Mouse (Mus musculus): ENCODE measurements at regions not wholly inside any gene's neighbourhood (a gene's known extent, or its start where the extent isn't known, plus 50 kb on each side); places are given as distances from the start of the nearest gene placed in this dataset.
"Not testable (repeated sequence)": the region's sequence is repeated elsewhere in the genome, so short reads cannot be mapped to it uniquely, and the experiment has no call there.

GRCm38 (mm10) chr13:73035336-73035940, 224.8 kb upstream of the Irx4 start:
- no peak for DNase-seq (ENCODE audit: low spot score)

DNA sequence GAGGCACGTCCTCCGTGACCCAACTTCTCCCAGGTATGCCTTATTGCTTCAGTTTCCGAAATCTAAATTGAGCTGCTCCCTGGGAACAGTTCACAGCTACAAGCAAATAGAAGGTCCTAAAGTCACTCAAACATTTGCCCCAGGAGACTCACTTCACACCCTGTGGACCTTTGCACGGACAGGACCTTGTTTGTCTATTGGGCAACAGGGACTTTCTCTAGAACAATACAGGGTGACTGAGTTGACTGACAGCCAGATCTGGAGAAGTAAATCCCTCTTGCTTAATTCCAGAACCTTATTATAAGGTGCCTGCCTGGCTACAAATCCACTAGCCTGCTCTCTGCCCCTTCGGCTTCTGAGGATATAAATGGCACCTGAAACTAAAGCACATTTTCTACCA, 220.5 kb upstream of the Irx4 start:
- no peak for DNase-seq (ENCODE audit: low spot score)

GRCm38 (mm10) chr13:73041233-73042040, 218.8 kb upstream of the Irx4 start:
- no peak for DNase-seq (ENCODE audit: low spot score)

DNA sequence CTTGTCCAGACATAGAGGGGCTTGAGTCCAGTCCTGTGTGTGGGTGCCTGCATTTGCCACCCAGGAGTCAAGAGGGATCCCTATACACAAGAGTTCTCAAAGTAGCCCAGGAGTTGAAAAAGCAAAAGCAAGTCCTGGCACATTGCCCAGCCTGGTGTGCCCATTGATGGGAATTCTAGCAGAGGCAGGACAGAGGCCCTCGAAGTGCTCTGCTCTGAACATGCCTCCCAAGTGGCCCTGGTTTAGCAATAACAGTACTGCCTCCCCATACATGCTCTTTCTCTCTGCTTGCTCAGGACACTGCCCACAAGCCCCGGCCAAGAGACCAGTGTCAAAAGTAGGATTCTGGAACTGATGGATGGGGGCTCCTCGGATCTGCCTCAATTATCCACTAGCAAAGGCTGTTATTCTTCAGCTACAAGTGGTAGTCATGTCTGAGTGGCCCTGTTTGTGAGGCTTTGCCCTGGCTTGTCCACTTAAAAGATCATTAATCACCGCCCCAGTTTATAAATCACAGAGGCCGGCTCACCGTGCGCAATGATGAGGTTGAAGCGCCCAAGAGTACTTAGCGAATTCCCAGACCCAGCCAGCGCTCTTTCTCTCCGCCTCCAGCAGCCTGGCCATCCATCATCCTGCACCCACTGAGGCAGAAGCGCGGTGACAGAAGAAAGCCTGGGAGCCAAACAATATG, 190.3 kb upstream of the Irx4 start:
- no peak for DNase-seq (ENCODE audit: low spot score)

GRCm38 (mm10) chr13:73070531-73070908, 189.8 kb upstream of the Irx4 start:
- DNase-seq (ENCODE audit: low spot score) = no peak

DNA sequence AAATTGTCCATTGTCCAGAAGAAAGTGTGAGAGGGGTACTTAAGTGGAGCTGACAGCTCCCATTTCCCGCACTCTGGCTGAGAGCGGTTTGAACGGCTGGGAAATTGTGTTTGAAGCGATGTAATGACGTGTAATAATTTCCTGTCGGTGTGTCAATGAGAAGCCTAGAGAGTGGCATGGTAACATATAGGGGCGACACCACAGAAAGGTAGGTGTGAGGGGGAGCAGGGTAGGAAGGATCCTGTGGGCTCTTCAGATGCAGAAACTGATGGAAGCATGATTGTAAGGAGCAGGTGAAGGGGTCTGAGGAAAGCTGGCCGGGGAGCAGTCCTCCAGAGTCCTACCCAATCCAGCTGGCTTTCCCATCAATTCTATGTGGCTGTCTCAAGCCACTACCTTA, 189.2 kb upstream of the Irx4 start:
- DNase-seq (ENCODE audit: low spot score) = no peak

GRCm38 (mm10) chr13:73071854-73072852, 188.1 kb upstream of the Irx4 start:
- DNase-seq (ENCODE audit: low spot score) = no peak

DNA sequence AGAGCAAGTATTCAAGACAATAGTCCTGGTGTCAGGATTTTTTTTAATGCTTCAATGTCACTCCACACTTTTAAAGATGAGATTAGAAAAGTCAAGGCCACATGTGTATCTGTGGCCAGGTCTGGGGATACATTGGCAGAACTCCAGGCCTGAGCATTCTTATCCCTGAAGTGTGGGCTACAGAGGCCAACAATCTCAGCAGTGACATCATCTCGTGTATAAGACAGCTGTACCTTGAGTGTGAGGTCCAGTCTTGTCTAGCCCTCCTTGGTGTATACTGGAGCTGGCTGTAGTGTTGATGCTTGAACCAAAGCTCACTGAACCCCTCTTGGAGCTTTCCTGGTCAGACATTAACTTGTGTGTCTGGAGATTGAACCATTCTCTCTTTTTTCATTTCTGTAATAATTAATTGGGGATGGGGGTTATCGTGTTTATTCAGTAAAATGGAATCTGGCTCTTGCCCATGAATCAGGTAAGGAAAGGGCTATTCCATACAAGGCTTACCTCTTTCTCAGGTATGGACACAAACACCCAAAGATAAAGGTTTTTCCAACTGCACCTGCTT, 182.3 kb upstream of the Irx4 start:
- no peak for DNase-seq (ENCODE audit: low spot score)

- DNase-seq (ENCODE audit: low spot score) = not testable (repeated sequence)
Measured at GRCm38 (mm10) chr13:73087815-73088214, 172.5 kb upstream of the Irx4 start.

DNA sequence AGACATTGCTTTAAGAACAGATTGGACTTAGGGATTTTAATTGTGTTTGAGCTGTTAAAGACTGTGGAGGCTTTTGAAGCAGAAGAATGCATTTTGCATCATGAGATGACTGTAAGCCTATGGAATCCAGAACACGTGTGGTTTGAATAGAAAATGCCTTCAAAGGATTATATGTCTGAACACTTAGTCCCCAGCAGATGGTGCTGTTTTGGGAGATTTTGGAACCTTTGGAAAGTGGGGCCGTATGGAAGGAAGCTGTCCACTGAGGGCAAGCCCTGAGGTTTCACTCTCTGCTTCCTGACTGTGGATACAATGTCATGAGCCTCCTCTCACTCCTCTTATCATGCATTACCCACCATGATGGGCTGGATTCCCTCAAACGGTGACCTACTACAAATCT, 168.4 kb upstream of the Irx4 start:
- DNase-seq (ENCODE audit: low spot score) = no peak

DNA sequence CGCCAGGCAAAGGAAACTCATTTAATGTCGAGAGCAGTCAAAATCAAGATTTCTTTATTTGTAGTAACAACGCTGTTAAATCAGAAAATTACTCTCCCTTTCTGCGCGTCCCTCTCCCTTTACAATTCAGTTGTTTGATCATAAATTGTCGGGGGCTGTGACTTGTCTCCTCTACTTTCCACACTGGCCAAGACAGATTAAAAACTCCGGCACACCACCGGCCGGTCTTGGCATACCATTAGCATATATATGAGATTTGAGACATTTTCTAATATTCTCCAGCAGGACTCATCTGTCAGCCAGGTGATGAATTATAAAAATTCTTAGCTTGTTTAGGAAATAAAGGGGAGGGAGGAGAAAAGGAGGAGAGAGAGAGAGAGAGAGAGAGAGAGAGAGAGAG, 162.8 kb upstream of the Irx4 start:
- no peak for DNase-seq (ENCODE audit: low spot score)

- no peak for DNase-seq (ENCODE audit: low spot score)
Measured at GRCm38 (mm10) chr13:73099407-73099806, 160.9 kb upstream of the Irx4 start.

DNA sequence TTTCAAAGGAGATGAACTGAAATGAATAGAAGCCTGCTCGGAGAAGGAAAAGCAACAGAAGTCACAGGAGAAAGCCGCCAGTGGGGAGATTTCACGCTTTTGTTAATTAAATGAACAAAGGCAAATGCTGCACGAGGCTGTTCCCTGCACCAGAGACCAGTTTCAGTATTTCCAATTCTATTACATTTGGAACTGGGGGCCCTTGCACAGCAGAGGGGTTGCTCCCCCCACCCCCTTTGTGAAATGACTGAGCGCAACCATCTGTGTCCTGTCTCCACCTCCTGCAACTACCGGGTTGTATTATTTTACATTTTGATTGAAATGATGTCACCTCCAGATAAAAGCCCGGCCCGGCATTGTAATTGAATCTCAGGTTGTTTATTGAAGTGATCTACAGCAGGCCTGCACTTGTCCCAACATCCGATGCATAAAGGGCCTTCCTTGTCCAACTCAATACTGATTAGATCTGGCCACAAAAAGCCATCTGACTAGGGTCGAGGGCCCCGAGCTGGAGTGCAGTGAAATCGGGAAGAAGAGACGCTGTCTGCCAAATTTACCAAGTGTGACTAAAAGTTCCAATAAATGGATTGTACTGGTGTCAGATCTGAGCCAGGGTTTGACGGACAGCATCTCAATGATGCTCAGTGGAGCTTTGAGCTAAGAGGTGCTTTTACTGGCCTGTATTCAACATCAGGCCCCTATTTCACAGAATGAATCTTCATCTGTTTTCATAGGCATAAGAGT, 152.9 kb upstream of the Irx4 start:
- no peak for DNase-seq (ENCODE audit: low spot score)

DNA sequence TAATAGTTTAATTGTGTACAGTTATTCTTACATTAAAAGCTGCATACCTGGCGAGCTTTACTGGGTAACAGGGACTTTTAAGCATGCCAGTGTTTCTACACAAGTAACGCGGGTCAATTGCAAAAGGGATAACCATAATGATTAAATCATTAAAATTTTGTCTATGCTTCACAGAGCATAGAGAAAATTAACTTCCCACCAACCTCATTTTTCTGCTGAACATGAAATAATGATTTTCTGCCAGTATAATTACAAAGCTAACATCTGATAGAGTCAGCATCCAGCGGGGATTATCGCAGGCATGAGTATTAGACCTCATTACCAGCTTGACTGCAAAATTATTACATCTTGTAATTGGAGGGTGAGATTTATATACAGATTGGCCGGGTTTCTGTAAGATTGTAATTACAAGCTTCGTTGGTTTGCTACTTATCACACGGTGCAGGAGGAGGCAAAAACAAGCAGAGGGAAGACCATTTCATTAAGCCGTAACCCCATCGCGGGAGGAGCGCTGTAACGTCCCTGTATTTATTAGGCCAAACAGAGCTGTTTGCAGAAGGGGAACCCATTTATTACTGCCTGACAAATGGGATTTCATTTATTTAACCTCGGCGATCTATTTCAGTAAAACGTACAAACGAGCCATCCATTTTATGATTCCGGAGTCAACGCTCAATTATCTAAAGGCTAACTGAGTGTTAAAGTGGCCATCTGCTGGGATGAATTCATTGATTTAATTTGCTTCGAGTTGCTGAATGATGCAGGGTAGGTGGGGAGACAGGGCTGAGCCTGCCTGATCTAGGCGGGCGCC, 143.3 kb upstream of the Irx4 start:
- DNase-seq (ENCODE audit: low spot score) = no peak

- no peak for DNase-seq (ENCODE audit: low spot score)
Measured at GRCm38 (mm10) chr13:73117633-73118076, 142.6 kb upstream of the Irx4 start.

DNA sequence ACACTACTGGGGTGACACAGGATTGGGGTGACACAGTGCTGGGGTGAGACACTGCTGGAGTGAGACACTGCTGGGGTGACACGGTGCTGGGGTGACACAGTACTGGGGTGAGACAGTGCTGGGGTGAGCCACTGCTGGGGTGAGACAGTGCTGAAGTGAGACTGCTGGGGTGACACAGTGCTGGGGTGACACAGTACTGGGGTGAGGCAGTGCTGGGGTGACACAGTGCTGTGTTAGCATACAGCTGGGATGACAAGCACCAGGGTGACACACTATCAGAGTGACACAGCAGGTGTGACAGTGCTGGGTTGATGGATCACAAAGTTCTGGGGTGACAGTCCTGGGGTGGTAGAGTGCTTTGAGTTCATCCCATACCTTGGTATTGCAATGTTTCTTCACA, 137.3 kb upstream of the Irx4 start:
- no peak for DNase-seq (ENCODE audit: low spot score)

DNA sequence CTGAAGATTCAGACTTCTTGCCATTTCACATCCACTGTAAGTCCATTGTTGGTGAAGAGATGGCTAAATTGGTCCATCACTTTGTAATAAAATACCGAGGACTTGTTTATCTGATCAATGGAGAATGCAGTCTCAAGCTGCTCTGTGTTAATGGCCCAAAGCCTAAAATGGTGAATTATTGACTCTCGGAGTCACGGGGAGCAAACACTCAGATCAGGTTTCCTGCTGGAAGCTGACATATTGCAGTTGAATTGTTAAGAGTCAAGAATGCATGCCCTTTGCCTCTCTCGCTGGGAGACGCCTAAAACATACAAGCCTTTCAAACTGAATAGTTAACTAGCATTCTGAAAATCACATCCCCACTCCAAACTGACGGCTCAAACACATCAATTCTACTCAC, 129.0 kb upstream of the Irx4 start:
- DNase-seq (ENCODE audit: low spot score) = no peak

DNA sequence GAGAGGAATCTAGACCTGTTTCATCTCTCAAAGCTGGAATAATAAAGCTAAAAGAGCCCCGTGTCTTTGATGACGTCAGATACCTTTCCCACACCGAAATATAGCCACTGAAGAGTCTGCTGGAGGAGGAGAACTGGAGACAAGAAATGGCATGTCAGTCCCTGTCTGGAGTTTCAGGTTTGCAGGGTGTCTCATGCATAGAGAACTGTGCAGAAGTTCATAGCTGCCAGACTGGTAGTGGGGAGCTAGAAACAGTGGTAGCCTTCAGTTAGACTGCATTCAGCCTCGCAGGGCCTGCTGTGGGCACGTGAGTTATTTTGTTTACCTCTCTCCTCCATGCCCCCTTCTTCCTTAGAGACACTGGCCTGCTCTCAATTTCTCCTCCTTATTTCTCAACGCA, 127.5 kb upstream of the Irx4 start:
- no peak for DNase-seq (ENCODE audit: low spot score)

- no peak for DNase-seq (ENCODE audit: low spot score)
Measured at GRCm38 (mm10) chr13:73134929-73135328, 125.3 kb upstream of the Irx4 start.

GRCm38 (mm10) chr13:73141302-73141701, 119.0 kb upstream of the Irx4 start:
- DNase-seq (ENCODE audit: low spot score) = no peak
